Mouse (Mus musculus): ENCODE results near the gene Chn2.

Gene Chn2

GRCm38 (mm10) chr6:54278613-54279012 lies 239.3 kb downstream of the Chn2 start:
- DNase-seq (ENCODE audit: low read depth, low spot score): no peak

- DNase-seq (ENCODE audit: low read depth, low spot score): no peak
Measured at GRCm38 (mm10) chr6:54279391-54279790, 240.0 kb downstream of the Chn2 start.

- DNase-seq (ENCODE audit: low read depth, low spot score): no peak
Measured at GRCm38 (mm10) chr6:54280248-54280647, 240.9 kb downstream of the Chn2 start.

- no peak for DNase-seq (ENCODE audit: low read depth, low spot score)
Measured at GRCm38 (mm10) chr6:54283299-54283698, 243.9 kb downstream of the Chn2 start.

GRCm38 (mm10) chr6:54284167-54284711 lies 244.9 kb downstream of the Chn2 start:
- DNase-seq (ENCODE audit: low read depth, low spot score): no peak

- no peak for DNase-seq (ENCODE audit: low read depth, low spot score)
Measured at GRCm38 (mm10) chr6:54286813-54287212, 247.5 kb downstream of the Chn2 start.

- no peak for DNase-seq (ENCODE audit: low read depth, low spot score)
Measured at GRCm38 (mm10) chr6:54289774-54290500, 250.6 kb downstream of the Chn2 start.

GRCm38 (mm10) chr6:54297231-54297630 lies 257.9 kb downstream of the Chn2 start:
- DNase-seq (ENCODE audit: low read depth, low spot score): no peak

GRCm38 (mm10) chr6:54299417-54299816 lies 260.1 kb downstream of the Chn2 start:
- no peak for DNase-seq (ENCODE audit: low read depth, low spot score)

GRCm38 (mm10) chr6:54305777-54306176 lies 266.4 kb downstream of the Chn2 start:
- no peak for DNase-seq (ENCODE audit: low read depth, low spot score)

- DNase-seq (ENCODE audit: low read depth, low spot score): no peak
Measured at GRCm38 (mm10) chr6:54313071-54313470, 273.7 kb downstream of the Chn2 start.

GRCm38 (mm10) chr6:54318618-54319017 lies 279.3 kb downstream of the Chn2 start:
- DNase-seq (ENCODE audit: low read depth, low spot score): no peak

- no peak for DNase-seq (ENCODE audit: low read depth, low spot score)
Measured at GRCm38 (mm10) chr6:54319198-54319597, 279.8 kb downstream of the Chn2 start.

GRCm38 (mm10) chr6:54320236-54320635 lies 280.9 kb downstream of the Chn2 start:
- no peak for DNase-seq (ENCODE audit: low read depth, low spot score)

- no peak for DNase-seq (ENCODE audit: low read depth, low spot score)
Measured at GRCm38 (mm10) chr6:54325246-54325885, 286.0 kb downstream of the Chn2 start, which contains the start of gene Prr15. Gene Prr15 (plus strand): TSS chr6:54325835.

- DNase-seq (ENCODE audit: low read depth, low spot score): peak; percentile 12
Measured at GRCm38 (mm10) chr6:54326671-54327625, 287.6 kb downstream of the Chn2 start.

GRCm38 (mm10) chr6:54327626-54328003 lies 288.3 kb downstream of the Chn2 start:
- no peak for DNase-seq (ENCODE audit: low read depth, low spot score)

- DNase-seq (ENCODE audit: low read depth, low spot score): no peak
Measured at GRCm38 (mm10) chr6:54328783-54329182, 289.4 kb downstream of the Chn2 start.

GRCm38 (mm10) chr6:54329598-54329997 lies 290.2 kb downstream of the Chn2 start:
- DNase-seq (ENCODE audit: low read depth, low spot score): no peak

- DNase-seq (ENCODE audit: low read depth, low spot score): no peak
Measured at GRCm38 (mm10) chr6:54330166-54330565, 290.8 kb downstream of the Chn2 start.

GRCm38 (mm10) chr6:54331765-54332164 lies 292.4 kb downstream of the Chn2 start:
- no peak for DNase-seq (ENCODE audit: low read depth, low spot score)

- DNase-seq (ENCODE audit: low read depth, low spot score): no peak
Measured at GRCm38 (mm10) chr6:54332203-54332602, 292.8 kb downstream of the Chn2 start.

Measured in CD4-positive, CD25-positive, alpha-beta regulatory T cell, adult 2 months (primary cell).